Mouse (Mus musculus) kidney, embryonic 14.5 days (tissue): ENCODE data around the gene Scp2d1. TPM values are rescaled to one million over a fixed set of nuclear protein-coding genes. Genes with fewer than 3 reads are reported as not detected.

Source experiments
- ATAC-seq: fragments of 200-750 bp; cut with Nextera tagmentation; 2 replicates; pipeline ENCODE4 v1.8.0; 2017; ENCODE audit warnings: moderate number of reproducible peaks, mild to moderate bottlenecking, moderate TSS enrichment, moderate library complexity; ENCODE audit not compliant: low FRiP score, low TSS enrichment
- H3K27ac ChIP-seq: fragments of 300-500 bp; sonication (generic); 2 replicates; pipeline ENCODE4 v1.5.1; 2014; ENCODE audit warnings: low read depth, mild to moderate bottlenecking, low read length, moderate library complexity, mixed read lengths
- H3K27me3 ChIP-seq: fragments of 300-500 bp; sonication (generic); 2 replicates; pipeline ENCODE4 v1.6.1; 2014; ENCODE audit warnings: mild to moderate bottlenecking, low read length; ENCODE audit not compliant: control insufficient read depth, insufficient read depth
- H3K36me3 ChIP-seq: fragments of 300-500 bp; sonication (generic); 2 replicates; pipeline ENCODE4 v1.6.1; 2014; ENCODE audit warnings: low read length, mixed read lengths; ENCODE audit not compliant: control insufficient read depth, insufficient read depth
- H3K4me1 ChIP-seq: fragments of 300-500 bp; sonication (generic); 2 replicates; pipeline ENCODE4 v1.6.1; 2014; ENCODE audit warnings: low read length, mixed read lengths; ENCODE audit not compliant: control insufficient read depth, insufficient read depth
- H3K4me2 ChIP-seq: fragments of 300-500 bp; sonication (generic); replicated peaks from 2 replicates; pipeline ENCODE4 v1.6.1; 2014; ENCODE audit warnings: low read depth, mild to moderate bottlenecking, low read length
- H3K4me3 ChIP-seq: fragments of 300-500 bp; sonication (generic); 2 replicates; pipeline ENCODE4 v1.5.1; 2014; ENCODE audit warnings: mild to moderate bottlenecking, low read length
- H3K9ac ChIP-seq: fragments of 300-500 bp; sonication (generic); 2 replicates; pipeline ENCODE4 v1.6.1; 2014; ENCODE audit warnings: low read depth, mild to moderate bottlenecking, low read length, moderate library complexity
- H3K9me3 ChIP-seq: fragments of 300-500 bp; sonication (generic); 2 replicates; pipeline ENCODE4 v1.6.1; 2016; ENCODE audit warnings: low read length; ENCODE audit not compliant: control insufficient read depth
- WGBS: fragments of 180-500 bp; shearing (Covaris S2); extraction: QIAGEN DNeasy Blood & Tissue Kit; methylation state at CpG from one replicate; pipeline ENCODE4 v1.1.7; 2014; 5-methylcytosine and 5-hydroxymethylcytosine counted together
- polyA plus RNA-seq: library from polyadenylated mRNA; unstranded; fragments of >200 nt; fragmentation: Nextera tagmentation; extraction: Ambion mirVana; gene quantifications from 2 replicates; pipeline ENCODE4 v1.2.1, GENCODE M21; 2014

Gene Scp2d1
- polyA plus RNA-seq, 1 experiment from 2014 or later: not detected

- no peaks in the 10 kb centered on the region for H3K36me3 ChIP-seq
- no peak for ATAC-seq
- H3K27me3 ChIP-seq: no peaks in the 10 kb centered on the region
- no peak overlapping the region for H3K27ac ChIP-seq
- H3K4me3 ChIP-seq: no peak overlapping the region
- no peak overlapping the region for H3K4me2 ChIP-seq
- no peaks in the 10 kb centered on the region for H3K4me1 ChIP-seq
- no peaks in the 10 kb centered on the region for H3K9me3 ChIP-seq
- H3K9ac ChIP-seq: no peak overlapping the region
- WGBS: 23% methylated on average over 14 of the region's 14 CpGs
Measured at GRCm38 (mm10) chr2:144791671-144792294, 31.7 kb upstream of the Scp2d1 start.

- Histone ChIP-seq H3K36me3 (no peaks in the 10 kb centered on the region), H3K4me3 (no peak overlapping the region), H3K27ac (no peak overlapping the region), H3K9me3 (no peaks in the 10 kb centered on the region), H3K27me3 (no peaks in the 10 kb centered on the region), H3K9ac (no peak overlapping the region), H3K4me2 (no peak overlapping the region), H3K4me1 (no peaks in the 10 kb centered on the region)
- 70% methylated on average over 8 of the region's 8 CpGs for WGBS
- ATAC-seq: no peak
Measured at GRCm38 (mm10) chr2:144797515-144797914, 25.9 kb upstream of the Scp2d1 start.

DNA sequence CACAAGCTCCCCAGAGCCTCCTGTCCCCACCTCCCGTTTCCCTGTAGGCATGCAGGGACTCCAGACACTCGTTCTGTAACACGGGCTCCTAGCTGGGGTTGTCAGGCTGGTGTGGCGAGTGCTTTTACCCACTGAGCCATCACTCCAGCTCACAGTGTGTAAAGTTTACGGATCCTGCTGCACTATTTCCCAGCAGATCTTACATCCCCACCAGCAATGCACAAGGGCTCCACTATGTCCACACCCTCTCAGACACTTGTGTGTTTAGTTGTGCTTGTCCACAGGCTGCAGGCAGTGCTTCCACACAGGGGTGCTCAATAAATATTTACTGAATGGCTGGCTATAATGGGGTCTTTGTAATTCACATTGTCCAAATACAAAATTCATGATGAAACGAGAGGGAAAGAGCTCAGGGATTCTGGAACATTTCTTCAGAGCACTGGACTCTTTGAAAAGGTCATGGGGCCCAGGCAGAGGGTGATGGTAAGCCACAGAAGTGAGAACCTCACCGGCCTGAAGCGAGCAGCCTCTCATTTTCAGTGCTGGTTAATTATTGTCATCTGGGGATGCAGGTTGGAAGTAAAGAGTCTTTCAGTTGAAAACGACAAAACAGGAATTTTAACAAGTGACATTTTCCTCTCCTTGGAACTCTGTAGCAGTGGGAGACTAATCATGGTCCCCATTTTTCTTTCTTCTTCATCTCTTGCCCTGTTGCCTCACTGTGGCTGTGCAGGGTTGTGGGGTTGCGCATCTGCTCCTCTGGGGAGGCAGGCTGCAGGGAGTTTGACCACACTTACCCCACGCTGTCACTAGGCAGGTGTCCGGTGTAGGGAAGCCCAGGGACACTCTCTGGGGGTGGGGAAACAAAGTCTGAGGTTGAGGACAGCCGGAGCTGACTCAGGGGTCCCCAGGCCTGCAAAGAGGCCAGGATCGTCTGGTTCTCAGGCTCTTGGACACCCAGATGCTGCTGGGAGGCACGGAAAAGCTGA lies 15.4 kb upstream of the Scp2d1 start:
- no peaks in the 10 kb centered on the region for H3K27me3 ChIP-seq

GRCm38 (mm10) chr2:144828457-144828985 lies 5.1 kb downstream of the Scp2d1 start:
- H3K27ac ChIP-seq: no peak overlapping the region
- no peak for ATAC-seq
- no peaks in the 10 kb centered on the region for H3K9me3 ChIP-seq
- no peak overlapping the region for H3K4me3 ChIP-seq
- H3K9ac ChIP-seq: no peak overlapping the region
- WGBS: 72% methylated on average over 8 of the region's 8 CpGs
- H3K36me3 ChIP-seq: no peaks in the 10 kb centered on the region
- no peaks in the 10 kb centered on the region for H3K27me3 ChIP-seq
- no peak overlapping the region for H3K4me2 ChIP-seq
- H3K4me1 ChIP-seq: no peaks in the 10 kb centered on the region

More for the DNA sequence above, 15.4 kb upstream of the Scp2d1 start:
- no peaks in the 10 kb centered on the region for H3K36me3 ChIP-seq
- H3K4me3 ChIP-seq: no peak overlapping the region
- no peaks in the 10 kb centered on the region for H3K9me3 ChIP-seq
- H3K9ac ChIP-seq: no peak overlapping the region
- no peaks in the 10 kb centered on the region for H3K4me1 ChIP-seq
- H3K4me2 ChIP-seq: no peak overlapping the region
- ATAC-seq: no peak
- WGBS: 62% methylated on average over 15 of the region's 15 CpGs
- no peak overlapping the region for H3K27ac ChIP-seq

DNA sequence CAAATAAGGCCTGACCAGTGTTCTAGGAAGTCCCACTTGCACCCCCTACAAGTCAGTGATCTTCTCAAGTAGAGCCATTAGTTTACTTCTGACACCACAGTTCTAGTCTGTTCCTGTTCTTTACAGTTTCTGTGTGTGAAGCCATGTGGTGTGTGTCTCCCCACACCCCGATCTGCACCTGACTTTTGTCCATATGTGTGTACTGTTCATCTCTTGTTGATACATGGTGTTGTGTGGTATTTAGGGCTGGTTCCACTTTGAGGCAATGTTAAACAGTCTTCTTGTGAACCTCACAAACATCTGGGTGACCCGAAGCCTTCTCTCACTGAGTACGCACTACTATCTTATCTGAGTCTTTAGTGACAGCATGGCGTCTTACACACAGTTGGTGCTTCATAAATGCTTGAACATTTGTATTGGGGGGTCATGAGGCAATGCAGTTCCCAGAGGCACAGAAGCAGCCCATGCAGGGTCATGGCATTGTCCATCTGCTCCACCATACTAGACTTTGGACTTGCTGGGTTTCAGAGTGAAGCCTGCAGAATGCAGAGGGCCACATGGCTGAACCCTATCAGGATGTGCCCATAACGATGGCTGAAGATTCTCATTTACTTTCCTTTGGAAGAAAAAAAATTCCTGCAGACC lies 13.3 kb downstream of the Scp2d1 start:
- peak; percentile 86 for ATAC-seq
- no peak overlapping the region for H3K4me3 ChIP-seq
- no peak overlapping the region for H3K4me2 ChIP-seq
- H3K9me3 ChIP-seq: no peaks in the 10 kb centered on the region
- 62% methylated on average over 5 of the region's 5 CpGs for WGBS
- no peak overlapping the region for H3K9ac ChIP-seq
- H3K27me3 ChIP-seq: no peaks in the 10 kb centered on the region
- H3K27ac ChIP-seq: peak overlapping the region; percentile 62; the same call in 1 of the 2 replicates
- peaks cover 4% of the 10 kb centered on the region; the same call in 1 of the 2 replicates for H3K4me1 ChIP-seq
- no peaks in the 10 kb centered on the region for H3K36me3 ChIP-seq

DNA sequence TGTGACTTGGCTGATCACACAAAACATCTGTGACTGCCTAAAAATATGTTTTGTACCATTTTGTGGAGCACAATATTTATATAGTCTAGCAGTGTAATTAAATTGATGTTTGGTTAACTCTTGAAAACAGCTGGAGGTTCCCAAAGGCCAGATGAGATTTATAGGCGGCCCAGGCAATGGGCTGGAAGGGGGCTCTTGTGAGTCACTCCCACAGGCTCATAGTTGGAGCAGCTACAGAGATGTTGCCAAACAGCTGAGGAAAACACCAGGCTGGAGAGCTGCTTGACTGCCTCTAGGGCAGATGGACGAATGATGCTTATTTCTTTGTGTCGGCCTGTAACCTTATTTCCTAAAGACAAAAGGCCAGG lies 13.8 kb downstream of the Scp2d1 start:
- Histone ChIP-seq H3K4me2 (no peak overlapping the region), H3K4me3 (no peak overlapping the region), H3K9me3 (no peaks in the 10 kb centered on the region), H3K4me1 (peaks cover 4% of the 10 kb centered on the region; the same call in 1 of the 2 replicates), H3K27me3 (no peaks in the 10 kb centered on the region), H3K27ac (peak overlapping the region; percentile 47; the same call in 1 of the 2 replicates), H3K36me3 (no peaks in the 10 kb centered on the region), H3K9ac (no peak overlapping the region)
- peak; percentile 96 for ATAC-seq
- WGBS: 26% methylated on average over 3 of the region's 3 CpGs

GRCm38 (mm10) chr2:144868827-144869226 lies 45.4 kb downstream of the Scp2d1 start:
- Histone ChIP-seq H3K4me1 (no peaks in the 10 kb centered on the region), H3K4me3 (no peak overlapping the region), H3K9me3 (no peaks in the 10 kb centered on the region), H3K27ac (no peak overlapping the region), H3K9ac (no peak overlapping the region), H3K4me2 (no peak overlapping the region), H3K36me3 (no peaks in the 10 kb centered on the region), H3K27me3 (no peaks in the 10 kb centered on the region)
- 90% methylated on average over 2 of the region's 2 CpGs for WGBS
- ATAC-seq: no peak
